Mouse (Mus musculus) neural tube, embryonic 12.5 days (tissue): ENCODE data around the gene Wdr20rt. TPM values are rescaled to one million over a fixed set of nuclear protein-coding genes. Genes with fewer than 3 reads are reported as not detected.

Experiments
- ATAC-seq: fragments of 200-750 bp; cut with Nextera tagmentation; 2 replicates; pipeline ENCODE4 v1.8.0; 2017; ENCODE audit warnings: low read depth, mild to moderate bottlenecking, moderate TSS enrichment, moderate library complexity; ENCODE audit not compliant: low FRiP score
- H3K27ac ChIP-seq: fragments of 300-500 bp; sonication (generic); 2 replicates; pipeline ENCODE4 v1.5.1; 2016
- H3K27me3 ChIP-seq: fragments of 300-500 bp; sonication (generic); replicated peaks from 2 replicates; pipeline ENCODE4 v1.6.1; 2016; ENCODE audit warnings: mild to moderate bottlenecking
- H3K36me3 ChIP-seq: fragments of 300-500 bp; sonication (generic); 2 replicates; pipeline ENCODE4 v1.6.1; 2016; ENCODE audit warnings: mild to moderate bottlenecking
- H3K4me1 ChIP-seq: fragments of 300-500 bp; sonication (generic); 2 replicates; pipeline ENCODE4 v1.6.1; 2016
- H3K4me2 ChIP-seq: fragments of 300-500 bp; sonication (generic); replicated peaks from 2 replicates; pipeline ENCODE4 v1.6.1; 2016; ENCODE audit warnings: mild to moderate bottlenecking
- H3K4me3 ChIP-seq: fragments of 300-500 bp; sonication (generic); 2 replicates; pipeline ENCODE4 v1.5.1; 2016
- H3K9ac ChIP-seq: fragments of 300-500 bp; sonication (generic); 2 replicates; pipeline ENCODE4 v1.6.1; 2016; ENCODE audit warnings: mild to moderate bottlenecking
- H3K9me3 ChIP-seq: fragments of 300-500 bp; sonication (generic); 2 replicates; pipeline ENCODE4 v1.6.1; 2016; ENCODE audit warnings: mild to moderate bottlenecking
- WGBS: fragments of 180-500 bp; shearing (Covaris S2); methylation state at CpG from one replicate; pipeline ENCODE4 v1.1.7; 2016; 5-methylcytosine and 5-hydroxymethylcytosine counted together
- polyA plus RNA-seq: library from polyadenylated mRNA; unstranded; fragments of >200 nt; fragmentation: Nextera tagmentation; extraction: Ambion mirVana; gene quantifications from 2 replicates; pipeline ENCODE4 v1.2.1, GENCODE M21; 2016

Wdr20rt gene
- polyA plus RNA-seq, 1 experiment from 2014 or later = not detected

DNA sequence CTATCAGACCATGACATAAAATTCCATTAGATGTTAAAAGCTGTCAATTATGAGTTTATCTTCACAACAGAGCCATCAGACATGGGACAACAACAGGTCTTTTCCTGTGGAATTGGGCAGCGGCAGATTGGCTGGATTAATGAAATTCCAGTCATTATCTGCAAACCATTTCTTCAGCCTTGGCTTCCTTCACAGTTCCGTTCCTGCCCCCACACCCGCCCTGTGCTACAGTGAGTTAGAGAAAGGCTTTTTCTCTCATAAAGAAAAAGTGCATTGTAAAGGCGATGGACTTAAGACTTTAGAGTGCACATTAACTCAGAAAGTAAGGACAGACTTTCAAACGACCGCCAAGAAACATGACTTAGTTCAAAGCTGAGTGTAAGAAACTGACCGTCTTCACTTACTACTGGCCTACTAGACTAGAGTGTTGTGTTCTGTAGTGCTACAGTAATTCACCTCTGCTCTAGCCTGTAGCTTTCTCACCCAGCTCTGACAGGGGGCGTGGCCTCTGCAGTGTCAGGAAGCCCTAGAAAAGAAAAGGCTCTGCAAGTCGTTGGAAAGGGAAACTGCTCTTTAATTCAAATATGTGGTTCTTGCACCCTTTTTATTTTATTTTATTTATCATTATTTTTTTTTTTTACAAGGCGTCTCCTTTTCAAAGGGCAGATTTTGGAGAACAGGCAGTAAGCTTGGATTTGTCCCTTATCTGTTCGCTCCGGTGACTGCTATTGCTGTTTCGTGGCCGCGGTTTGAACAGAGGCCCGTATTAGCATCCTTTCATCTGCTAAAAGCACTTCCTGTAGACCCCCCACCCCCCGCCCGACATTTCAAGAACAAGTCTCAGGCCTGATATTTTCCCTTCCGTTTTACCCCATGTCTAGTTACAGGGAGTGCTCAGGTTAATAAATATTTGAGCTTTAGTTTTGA is 33.2 kb downstream of the Wdr20rt start:
- H3K27ac ChIP-seq = no peak overlapping the region
- peak overlapping the region; percentile 41 for H3K4me2 ChIP-seq
- peak; percentile 78 for ATAC-seq
- no peaks in the 10 kb centered on the region for H3K27me3 ChIP-seq
- no peak overlapping the region for H3K9ac ChIP-seq
- 45% methylated on average over 19 of the region's 19 CpGs for WGBS
- H3K9me3 ChIP-seq = no peaks in the 10 kb centered on the region
- H3K4me3 ChIP-seq = no peak overlapping the region
- no peaks in the 10 kb centered on the region for H3K36me3 ChIP-seq
- H3K4me1 ChIP-seq = no peaks in the 10 kb centered on the region

- H3K4me1 ChIP-seq = no peaks in the 10 kb centered on the region
- no peak for ATAC-seq
- no peak overlapping the region for H3K9ac ChIP-seq
- H3K4me2 ChIP-seq = peak overlapping the region; percentile 41
- H3K27ac ChIP-seq = no peak overlapping the region
- H3K27me3 ChIP-seq = no peaks in the 10 kb centered on the region
- no peaks in the 10 kb centered on the region for H3K36me3 ChIP-seq
- no peak overlapping the region for H3K4me3 ChIP-seq
- 81% methylated on average over 13 of the region's 13 CpGs for WGBS
- no peaks in the 10 kb centered on the region for H3K9me3 ChIP-seq
Measured at GRCm38 (mm10) chr12:65259139-65260111, 34.1 kb downstream of the Wdr20rt start.

DNA sequence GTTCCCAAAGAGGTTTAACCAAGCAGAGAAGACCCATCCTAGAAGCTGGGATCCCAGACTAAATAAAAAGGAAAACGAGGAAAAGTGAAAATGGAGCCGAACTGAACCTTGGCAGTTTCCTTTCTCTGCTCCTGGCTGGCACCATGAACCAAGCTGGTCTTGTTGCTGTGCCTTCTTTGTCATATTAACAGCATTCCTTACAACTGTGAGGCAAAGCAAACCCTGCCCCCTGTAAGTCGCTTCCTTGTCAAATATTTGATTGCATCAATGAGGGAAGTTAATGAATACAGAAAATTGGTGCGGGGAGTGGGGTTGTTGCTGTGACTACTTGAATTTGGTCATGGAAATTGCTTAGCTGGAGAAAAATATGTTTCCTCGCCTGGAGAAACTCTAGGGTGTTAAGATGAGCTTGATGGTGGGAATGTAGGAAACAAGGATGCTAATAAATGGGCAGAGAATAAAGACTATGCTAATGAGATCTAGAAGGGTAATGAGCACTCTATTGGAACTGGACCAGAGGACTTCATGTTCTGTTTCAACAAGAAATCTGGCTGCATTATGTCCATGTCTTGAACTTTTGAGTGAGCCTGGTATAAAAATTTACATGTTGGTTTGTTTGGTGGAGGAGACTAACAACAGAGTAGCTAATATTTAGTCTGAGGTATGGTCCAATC is 43.1 kb downstream of the Wdr20rt start:
- Histone ChIP-seq H3K4me1 (no peaks in the 10 kb centered on the region), H3K36me3 (no peaks in the 10 kb centered on the region), H3K4me2 (no peak overlapping the region), H3K4me3 (no peak overlapping the region), H3K9ac (no peak overlapping the region), H3K27ac (no peak overlapping the region), H3K27me3 (no peaks in the 10 kb centered on the region), H3K9me3 (no peaks in the 10 kb centered on the region)
- 86% methylated on average over 5 of the region's 5 CpGs for WGBS
- ATAC-seq = no peak

GRCm38 (mm10) chr12:65269406-65269805 is 44.1 kb downstream of the Wdr20rt start:
- no peak for ATAC-seq
- H3K4me2 ChIP-seq = no peak overlapping the region
- H3K4me1 ChIP-seq = no peaks in the 10 kb centered on the region
- H3K4me3 ChIP-seq = no peak overlapping the region
- H3K27me3 ChIP-seq = no peaks in the 10 kb centered on the region
- no peak overlapping the region for H3K27ac ChIP-seq
- H3K9ac ChIP-seq = no peak overlapping the region
- no peaks in the 10 kb centered on the region for H3K9me3 ChIP-seq
- no peaks in the 10 kb centered on the region for H3K36me3 ChIP-seq
- WGBS = 81% methylated on average over 5 of the region's 5 CpGs

DNA sequence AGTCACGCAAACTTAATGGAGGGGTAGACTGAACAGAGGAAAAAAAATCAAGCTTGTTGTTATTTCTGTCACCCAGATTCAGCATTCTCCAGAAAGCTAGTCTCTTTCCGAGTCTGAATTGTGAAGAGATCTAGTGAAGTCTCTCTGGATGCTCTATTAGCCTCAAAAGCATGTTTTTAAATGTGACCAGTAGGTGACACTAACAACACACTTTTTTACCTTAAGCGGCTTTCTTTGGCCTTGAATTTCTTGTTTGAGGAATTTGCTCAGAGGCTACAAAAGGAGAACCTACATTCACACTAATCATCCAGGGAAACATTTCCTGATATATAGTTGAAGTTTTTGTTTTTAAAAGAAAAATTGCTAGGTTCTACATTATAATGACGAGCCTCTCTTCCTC is 48.5 kb downstream of the Wdr20rt start:
- 75% methylated on average over 4 of the region's 4 CpGs for WGBS
- no peak for ATAC-seq

More for the DNA sequence above, 48.5 kb downstream of the Wdr20rt start:
- no peaks in the 10 kb centered on the region for H3K36me3 ChIP-seq
- H3K27ac ChIP-seq = no peak overlapping the region
- H3K9me3 ChIP-seq = no peaks in the 10 kb centered on the region
- no peaks in the 10 kb centered on the region for H3K4me1 ChIP-seq
- H3K27me3 ChIP-seq = no peaks in the 10 kb centered on the region
- H3K4me2 ChIP-seq = no peak overlapping the region
- H3K9ac ChIP-seq = no peak overlapping the region
- no peak overlapping the region for H3K4me3 ChIP-seq

Other genes starting within 250 kb of the Wdr20rt start
- 55.4 and 56.6 TPM in 2 replicates for gene Prpf39, start 189.2 kb upstream of the Wdr20rt start, polyA plus RNA-seq
- 516 and 548 TPM in 2 replicates for gene Fkbp3, start 151.5 kb upstream of the Wdr20rt start, polyA plus RNA-seq
- 12.1 and 15.8 TPM in 2 replicates for gene Fancm, start 149.9 kb upstream of the Wdr20rt start, polyA plus RNA-seq
- 39.9 and 41.5 TPM in 2 replicates for gene Mis18bp1, start 52.9 kb upstream of the Wdr20rt start, polyA plus RNA-seq